Mouse (Mus musculus): ENCODE measurements around the gene Slc18b1.

DNA sequence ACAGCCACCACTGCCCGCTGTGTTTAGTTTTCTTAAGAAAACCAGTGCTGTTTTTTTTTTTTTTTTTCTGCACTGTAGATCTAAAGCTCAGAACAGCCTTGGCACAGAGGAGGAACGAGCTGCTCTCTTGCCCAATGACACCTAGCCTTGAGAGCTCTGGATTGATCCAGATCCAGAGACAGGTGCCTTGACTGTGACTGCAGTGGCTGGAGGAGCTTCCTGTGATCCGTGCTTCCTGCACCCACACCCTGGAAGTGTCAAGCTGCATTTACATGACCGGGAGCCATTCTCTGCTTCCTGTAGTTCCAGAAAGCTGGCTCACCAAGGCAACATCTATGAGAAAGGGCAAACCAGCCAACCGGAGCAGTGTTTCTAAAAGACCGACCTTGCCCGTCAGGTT is 29.7 kb downstream of the Slc18b1 start:
- no peak for TF ChIP-seq CTCF (IDR thresholded peaks at IDR 0.05 in 2 of 3, conservative IDR thresholded peaks at IDR 0.05 in 1 of 3; ENCODE audit: control insufficient read depth in 1 of 3, insufficient read depth in 1 of 3, low read depth in 2 of 3, low read length in 3 of 3, poor library complexity in 1 of 3, severe bottlenecking in 1 of 3)
- no peak for TF ChIP-seq POLR2AphosphoS5 (IDR thresholded peaks at IDR 0.05; ENCODE audit: borderline replicate concordance, low read depth, low read length)
- no peak for TF ChIP-seq EP300 (IDR thresholded peaks at IDR 0.05; ENCODE audit: low read depth in 1 of 2, low read length in 2 of 2)
- TF ChIP-seq TCF12 (IDR thresholded peaks at IDR 0.05; ENCODE audit: low read depth, low read length), result no peak
- TF ChIP-seq USF2 (IDR thresholded peaks at IDR 0.05; ENCODE audit: borderline replicate concordance in 1 of 2, insufficient read depth in 1 of 2, low read depth in 1 of 2, low read length in 2 of 2), result no peak
- no peak for TF ChIP-seq POLR2A (IDR thresholded peaks at IDR 0.05; ENCODE audit: control insufficient read depth in 1 of 2, insufficient read depth in 1 of 2, low read depth in 1 of 2, low read length in 2 of 2, poor library complexity in 1 of 2)
- no peak for TF ChIP-seq MAX (IDR thresholded peaks at IDR 0.05; ENCODE audit: low read length)
